Mouse (Mus musculus): ENCODE measurements at regions not wholly inside any gene's neighbourhood (a gene's known extent, or its start where the extent isn't known, plus 50 kb on each side); places are given as distances from the start of the nearest gene placed in this dataset.

DNA sequence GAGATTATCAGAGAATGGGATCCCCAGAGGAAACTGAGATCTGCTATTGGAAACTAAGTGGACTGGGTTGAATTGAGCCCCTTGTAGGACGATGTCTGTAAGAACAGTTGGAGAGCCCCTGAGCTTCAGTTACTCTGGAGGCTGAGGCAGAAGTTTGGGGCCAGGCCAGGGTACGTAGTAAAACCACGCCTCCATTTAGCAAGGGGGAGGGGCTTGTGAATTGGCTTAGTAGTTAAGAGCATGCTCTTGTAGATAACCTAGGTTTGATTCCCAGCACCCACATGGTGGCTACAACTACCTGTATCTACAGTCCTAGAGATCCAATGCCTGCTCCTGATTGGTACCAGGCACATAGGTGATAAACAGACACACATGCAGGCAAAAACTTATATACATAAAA lies 61.4 kb upstream of the Adgre5 start:
- no peak for TF ChIP-seq CTCF (IDR thresholded peaks at IDR 0.05; ENCODE audit: low read depth)
- no peak for TF ChIP-seq EP300 (IDR thresholded peaks at IDR 0.05; ENCODE audit: low read depth)

All from liver, postnatal 0 days (tissue).